ENCODE assay signal across 20 mouse cellular contexts in the genomic region with DNA sequence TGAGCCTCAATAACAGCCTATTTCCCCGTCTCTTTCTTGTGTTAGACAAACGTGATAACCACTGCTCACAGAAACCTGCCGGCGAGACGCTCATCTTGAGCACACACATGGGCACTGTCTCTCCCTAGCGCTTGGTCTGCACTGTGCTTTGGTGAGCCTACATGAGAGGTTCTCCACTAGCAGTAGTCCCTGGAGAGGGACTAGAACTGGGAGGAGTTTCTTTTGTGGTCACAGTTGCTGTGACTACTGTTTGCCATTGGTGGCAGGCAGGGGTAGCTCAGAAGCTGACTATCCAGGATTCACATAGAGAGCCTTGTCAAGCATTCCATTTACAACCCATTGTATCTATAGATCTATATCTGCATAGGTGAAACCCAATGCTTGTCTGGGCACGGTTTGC. TPM values are rescaled to one million over a fixed set of nuclear protein-coding genes. Genes with fewer than 3 reads are reported as not detected.
A peak's percentile ranks its signal among the peaks of the same experiment; 100 is the strongest.
DNase-seq lines count a peak whose midpoint lies in the region; ATAC-seq lines count a peak whose summit lies in the region.
"Had no signal": no experiment of that assay in that cellular context is flagged by ENCODE, and none has a peak within 500 bp of the region (broad histone marks: within the 10 kb centered on the region; RNA-seq: fewer than 3 reads in every experiment).

No protein-coding gene starts in this region.

- no peak overlapping the region for H3K4me3 ChIP-seq in liver, embryonic 11.5 days (ENCODE audit: low read depth, low read length)
- no peak overlapping the region for H3K4me3 ChIP-seq in liver, embryonic 16.5 days (ENCODE audit: low read depth, low read length)
- H3K4me3 ChIP-seq: embryonic facial prominence, embryonic 12.5 days; forebrain, embryonic 15.5 days; heart, embryonic 13.5 days; hindbrain, embryonic 15.5 days had no signal

- H3K27me3 ChIP-seq in liver, embryonic 11.5 days (replicated peaks; ENCODE audit: control insufficient read depth, insufficient read depth, low read length) = no peaks in the 10 kb centered on the region
- no peaks in the 10 kb centered on the region for H3K27me3 ChIP-seq in liver, embryonic 16.5 days (ENCODE audit: control insufficient read depth, insufficient read depth, low read depth, low read length)
- H3K27me3 ChIP-seq: embryonic facial prominence, embryonic 12.5 days; forebrain, embryonic 15.5 days; hindbrain, embryonic 15.5 days had no signal

- 84% methylated on average over 7 of the region's 7 CpGs for WGBS in liver, embryonic 11.5 days
- WGBS in liver, embryonic 16.5 days (ENCODE audit: insufficient replicate concordance) = 57% methylated on average over 7 of the region's 7 CpGs

- ATAC-seq in liver, embryonic 11.5 days (replicated peaks; ENCODE audit: low FRiP score) = 0 out of 2 replicates have a peak, but pooled peaks have one; percentile 26
- ATAC-seq in liver, embryonic 16.5 days (ENCODE audit: low read depth) = no peak
- ATAC-seq in granulocyte monocyte progenitor cell, adult 5-6 weeks (replicated peaks; ENCODE audit: poor library complexity, severe bottlenecking) = no peak
- ATAC-seq: forebrain, embryonic 15.5 days had no signal

- H3K36me3 ChIP-seq in liver, embryonic 11.5 days (ENCODE audit: control insufficient read depth, insufficient read depth, low read length) = peaks cover 4% of the 10 kb centered on the region
- H3K36me3 ChIP-seq in liver, embryonic 16.5 days (ENCODE audit: control insufficient read depth, insufficient read depth) = no peaks in the 10 kb centered on the region

- no peaks in the 10 kb centered on the region; the same call in none of the 2 replicates for H3K4me1 ChIP-seq in liver, embryonic 11.5 days (replicated peaks; ENCODE audit: control insufficient read depth, insufficient read depth, low read length)
- H3K4me1 ChIP-seq in liver, embryonic 16.5 days (ENCODE audit: control insufficient read depth, low read depth, low read length) = no peaks in the 10 kb centered on the region; the same call in none of the 2 replicates
- H3K4me1 ChIP-seq: embryonic facial prominence, embryonic 12.5 days; forebrain, embryonic 15.5 days; heart, embryonic 13.5 days; hindbrain, embryonic 15.5 days had no signal

- no peaks in the 10 kb centered on the region for H3K9me3 ChIP-seq in liver, embryonic 11.5 days (ENCODE audit: control insufficient read depth, low read length)
- no peaks in the 10 kb centered on the region for H3K9me3 ChIP-seq in liver, embryonic 16.5 days (replicated peaks; ENCODE audit: control insufficient read depth, low read length)
- H3K9me3 ChIP-seq: embryonic facial prominence, embryonic 12.5 days; forebrain, embryonic 15.5 days; heart, embryonic 13.5 days; hindbrain, embryonic 15.5 days had no signal

- H3K9ac ChIP-seq in liver, embryonic 11.5 days (ENCODE audit: low read depth, low read length) = no peak overlapping the region
- H3K9ac ChIP-seq in liver, embryonic 16.5 days (ENCODE audit: low read depth, low read length) = no peak overlapping the region
- H3K9ac ChIP-seq: embryonic facial prominence, embryonic 12.5 days; forebrain, embryonic 15.5 days; heart, embryonic 13.5 days; hindbrain, embryonic 15.5 days had no signal

- no peak overlapping the region for H3K4me2 ChIP-seq in liver, embryonic 11.5 days
- H3K4me2 ChIP-seq in liver, embryonic 16.5 days (ENCODE audit: low read depth, low read length) = no peak overlapping the region
- H3K4me2 ChIP-seq: embryonic facial prominence, embryonic 12.5 days; forebrain, embryonic 15.5 days; heart, embryonic 13.5 days; hindbrain, embryonic 15.5 days had no signal

- no peak overlapping the region for H3K27ac ChIP-seq in liver, embryonic 11.5 days (ENCODE audit: low read depth, low read length)
- H3K27ac ChIP-seq in liver, embryonic 16.5 days (ENCODE audit: low read length) = peak overlapping the region; percentile 38; the same call in 1 of the 2 replicates
- H3K27ac ChIP-seq: embryonic facial prominence, embryonic 12.5 days; forebrain, embryonic 15.5 days; heart, embryonic 13.5 days; hindbrain, embryonic 15.5 days had no signal

- no peak for DNase-seq in liver, embryonic 11.5 days (ENCODE audit: low spot score)
- DNase-seq in liver = no peak
- DNase-seq in ZHBTc4 (ENCODE audit: low read depth, low spot score) = peak; percentile 35
- DNase-seq in adrenal gland, adult (ENCODE audit: inconsistent age in 2 of 2, low spot score in 1 of 2) = no peak
- DNase-seq in cerebellum, postnatal 4 days (ENCODE audit: low spot score in 2 of 2) = no peak
- DNase-seq: adrenal gland, postnatal 14 days; cerebellum, adult 18-20 months; cerebellum, adult 9-11 months; gastrocnemius, postnatal 10 days; heart, postnatal 36 days had no signal

RNA-seq across cellular contexts. Expression of a gene that starts 5.8 kb away (rescaled TPM):
- polyA plus RNA-seq in liver, embryonic 11.5 days (2014; fragmentation: Nextera tagmentation; extraction: Ambion mirVana) = 0.12 TPM in 1 of 2 replicates, not detected in the other
- not detected in 2 replicates for polyA plus RNA-seq in liver, embryonic 16.5 days (2015; fragmentation: Nextera tagmentation; extraction: Ambion mirVana)
- total RNA-seq in granulocyte monocyte progenitor cell, adult 5-6 weeks (2014; fragmentation: Nextera tagmentation) = 1.4 and 6.5 TPM in 2 replicates
- total RNA-seq in granulocyte monocyte progenitor cell, adult 5-6 weeks (2017) = not detected in 2 replicates
- polyA plus RNA-seq: C2C12; forebrain, embryonic 11.5 days; forebrain, embryonic 15.5 days; heart, embryonic 13.5 days; heart, postnatal 0 days; hindbrain, embryonic 11.5 days; hindbrain, embryonic 15.5 days had no signal

RNA-seq across cellular contexts. Expression of a gene that starts 27.3 kb away (rescaled TPM):
- 96.1 and 100 TPM in 2 replicates for polyA plus RNA-seq in liver, embryonic 11.5 days (2014; fragmentation: Nextera tagmentation; extraction: Ambion mirVana)
- 39.4 and 43.0 TPM in 2 replicates for polyA plus RNA-seq in liver, embryonic 16.5 days (2015; fragmentation: Nextera tagmentation; extraction: Ambion mirVana)
- total RNA-seq in granulocyte monocyte progenitor cell, adult 5-6 weeks (2014; fragmentation: Nextera tagmentation) = 52.6 and 66.6 TPM in 2 replicates
- 48.4 and 54.3 TPM in 2 replicates for total RNA-seq in granulocyte monocyte progenitor cell, adult 5-6 weeks (2017)
